ENCODE assay signal across 8 mouse cellular contexts in genomic region chr15:77344127-77345125, GRCm38 (mm10). TPM values are rescaled to one million over a fixed set of nuclear protein-coding genes. Genes with fewer than 3 reads are reported as not detected.
DNase-seq lines count a peak whose midpoint lies in the region; ATAC-seq lines count a peak whose summit lies in the region.

No protein-coding gene starts in this region.

- no peaks in the 10 kb centered on the region for H3K36me3 ChIP-seq in hindbrain, embryonic 12.5 days

- peak; percentile 21 for DNase-seq in adrenal gland, postnatal 14 days
- DNase-seq in adrenal gland, adult 2 months = no peak
- peak; percentile 33 for DNase-seq in lung, postnatal 36 days
- DNase-seq in left cerebral cortex, adult 18-20 months (ENCODE audit: low spot score in 2 of 2) = no peak
- no peak for DNase-seq in frontal cortex, postnatal 10 days (ENCODE audit: low spot score in 2 of 2)

- no peaks in the 10 kb centered on the region for H3K9me3 ChIP-seq in hindbrain, embryonic 12.5 days (replicated peaks)

- H3K27ac ChIP-seq in brown adipose tissue, adult 24 weeks (replicated peaks; ENCODE audit: low read depth, low read length) = peak overlapping the region; percentile 85
- peak overlapping the region; percentile 81 for H3K27ac ChIP-seq in hindbrain, embryonic 12.5 days

- peak overlapping the region; percentile 43; the same call in 1 of the 2 replicates for H3K4me2 ChIP-seq in hindbrain, embryonic 12.5 days (replicated peaks)

- peak overlapping the region; percentile 42 for H3K4me3 ChIP-seq in brown adipose tissue, adult 24 weeks (ENCODE audit: insufficient read depth, low read depth, low read length)
- no peak overlapping the region for H3K4me3 ChIP-seq in hindbrain, embryonic 12.5 days

- peaks cover 5% of the 10 kb centered on the region for H3K4me1 ChIP-seq in brown adipose tissue, adult 24 weeks (ENCODE audit: control insufficient read depth, insufficient read depth, insufficient read length, low read length)
- peaks cover 29% of the 10 kb centered on the region for H3K4me1 ChIP-seq in hindbrain, embryonic 12.5 days

- H3K9ac ChIP-seq in hindbrain, embryonic 12.5 days = no peak overlapping the region; the same call in 1 of the 2 replicates

- no peaks in the 10 kb centered on the region for H3K27me3 ChIP-seq in hindbrain, embryonic 12.5 days

- ATAC-seq in hindbrain, embryonic 12.5 days (ENCODE audit: low FRiP score) = peak; percentile 43
- no peak for ATAC-seq in megakaryocyte, adult 5-6 weeks (ENCODE audit: poor library complexity, severe bottlenecking)

- WGBS in hindbrain, embryonic 12.5 days = 36% methylated on average over 17 of the region's 17 CpGs

RNA-seq across cellular contexts. Expression of gene Rbfox2, which starts 37.6 kb away (rescaled TPM):
- total RNA-seq in adrenal gland, postnatal 14 days (2021) = 51.4 and 54.9 TPM in 2 replicates
- 10 to 100 TPM; 56.1 to 68.7 TPM for total RNA-seq in adrenal gland, adult 2 months (2021)
- polyA plus RNA-seq in adrenal gland, adult 2 months (2012; rRNA removed) = 53.8 and 74.8 TPM in 2 replicates
- 23.6 and 30.5 TPM in 2 replicates for polyA plus RNA-seq in brown adipose tissue, adult 24 weeks (2012; ENCODE audit: insufficient read depth, insufficient read length, missing spikeins)
- 156 and 166 TPM in 2 replicates for polyA plus RNA-seq in hindbrain, embryonic 12.5 days (2016; fragmentation: Nextera tagmentation; extraction: Ambion mirVana)
- 0.13 TPM in 1 of 2 replicates, not detected in the other for total RNA-seq in megakaryocyte, adult 5-6 weeks (2015)
- total RNA-seq in megakaryocyte, adult 5-6 weeks (2017) = 0.12 and 0.51 TPM in 2 replicates
- total RNA-seq in left cerebral cortex, adult 18-20 months (2021) = 100 to 1,000 TPM; 239 to 240 TPM

RNA-seq across cellular contexts. Expression of gene Apol7a, which starts 54.5 kb away (rescaled TPM):
- total RNA-seq in adrenal gland, postnatal 14 days (2021) = 0.41 and 4.8 TPM in 2 replicates
- under 1 TPM in 1 of 2 experiments, not detected in 1; 0.21 TPM for total RNA-seq in adrenal gland, adult 2 months (2021)
- 0.07 TPM in 1 of 2 replicates, not detected in the other for polyA plus RNA-seq in adrenal gland, adult 2 months (2012; rRNA removed)
- not detected in 2 replicates for polyA plus RNA-seq in brown adipose tissue, adult 24 weeks (2012; ENCODE audit: insufficient read depth, insufficient read length, missing spikeins)
- polyA plus RNA-seq in hindbrain, embryonic 12.5 days (2016; fragmentation: Nextera tagmentation; extraction: Ambion mirVana) = not detected in 2 replicates
- not detected in 2 replicates for total RNA-seq in megakaryocyte, adult 5-6 weeks (2015)
- total RNA-seq in megakaryocyte, adult 5-6 weeks (2017) = not detected in 2 replicates
- under 1 TPM; 0.23 to 0.30 TPM for total RNA-seq in left cerebral cortex, adult 18-20 months (2021)

Comparison
In these comparisons a context has a peak if more than half of its experiments do, and no peak if none do; other contexts are left out.
1. DNase-seq: peak in adrenal gland, postnatal 14 days (single experiment) and lung, postnatal 36 days (single experiment); none in adrenal gland, adult 2 months (single experiment), left cerebral cortex, adult 18-20 months (0 of 2) and frontal cortex, postnatal 10 days (0 of 2).
2. RNA of gene Rbfox2, which starts 37.6 kb away (total RNA-seq): 239 to 240 TPM in left cerebral cortex, adult 18-20 months, 56.1 to 68.7 TPM in adrenal gland, adult 2 months and 51.4 to 54.9 TPM in adrenal gland, postnatal 14 days; 0.12 to 0.51 TPM in megakaryocyte, adult 5-6 weeks; every median in the first group is over 10 times any median in the second.